Mouse (Mus musculus): ENCODE results near the gene Mdc1.
A peak's percentile ranks its signal among the peaks of the same experiment; 100 is the strongest.
"Not testable (repeated sequence)": the region's sequence is repeated elsewhere in the genome, so short reads cannot be mapped to it uniquely, and the experiment has no call there.

Mdc1 gene

DNA sequence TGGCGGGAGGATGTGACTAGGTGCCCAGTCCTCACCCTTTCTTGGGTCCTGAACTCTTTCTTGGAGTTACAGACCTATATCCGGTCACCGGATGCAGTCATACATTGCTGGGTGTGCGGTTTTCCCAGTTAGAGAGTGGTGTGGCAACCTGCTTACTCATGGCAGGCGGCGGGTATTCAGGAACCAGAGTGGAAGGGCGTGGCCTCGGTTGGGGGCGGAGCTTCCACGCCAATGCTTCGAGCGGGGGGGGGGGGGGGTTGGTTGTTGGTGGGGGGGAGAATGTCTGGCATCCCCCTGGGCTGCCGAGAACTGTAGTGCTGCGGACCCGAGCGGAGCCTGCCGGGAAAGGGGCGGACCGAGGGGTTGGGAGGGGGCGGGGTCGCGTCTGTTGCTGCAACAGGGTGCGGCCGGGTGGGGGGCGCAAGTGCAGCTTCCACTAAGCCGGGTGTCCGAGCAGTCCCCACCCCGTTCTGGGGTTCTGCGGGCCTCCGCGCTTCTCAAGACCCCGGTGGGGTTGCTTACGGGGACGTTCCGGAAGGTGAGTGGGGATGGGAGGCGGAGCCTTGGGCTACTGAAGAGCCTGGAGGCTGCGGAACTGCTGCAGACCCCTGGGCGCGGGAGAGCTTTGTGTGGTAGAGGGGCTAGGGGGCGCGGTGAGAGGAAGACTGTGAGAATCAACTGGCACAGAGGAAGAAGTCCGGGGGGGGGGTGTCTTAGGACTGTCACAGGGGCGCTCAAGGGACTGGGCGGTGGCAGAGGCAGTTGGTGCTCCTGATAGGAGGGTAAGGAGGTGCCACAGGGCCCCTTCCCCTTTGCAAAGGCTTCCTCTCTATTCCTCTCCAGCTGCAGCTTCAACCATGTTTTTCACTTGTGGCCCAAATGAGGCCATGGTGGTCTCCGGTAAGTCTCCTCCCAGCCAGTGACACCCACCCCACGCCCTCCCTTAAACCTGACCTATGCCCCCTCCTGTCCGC is 18.1 kb upstream of the Mdc1 start, which contains the start of gene Flot1:
TSS of gene Flot1 (plus strand) at position 267 of the 974 bp plus-strand sequence.
- peak; percentile 79 for DNase-seq

DNA sequence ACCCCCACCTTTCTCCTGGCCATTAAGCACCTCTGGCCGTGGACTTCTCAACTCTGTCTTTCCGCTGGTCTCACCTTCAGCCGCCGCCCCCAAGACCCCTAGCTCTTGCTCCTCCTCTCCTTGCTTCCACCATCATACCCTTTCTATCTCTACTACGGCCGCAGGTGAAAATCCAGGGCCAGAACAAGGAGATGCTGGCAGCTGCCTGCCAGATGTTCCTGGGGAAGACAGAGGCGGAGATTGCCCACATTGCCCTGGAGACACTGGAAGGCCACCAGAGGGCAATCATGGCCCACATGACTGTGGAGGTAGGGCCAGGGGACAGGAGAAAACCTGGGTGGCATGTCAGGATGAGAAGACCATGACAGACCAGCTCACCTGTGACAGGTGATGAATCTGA is 16.9 kb upstream of the Mdc1 start:
- no peak for DNase-seq

GRCm38 (mm10) chr17:35825109-35825850 is 16.0 kb upstream of the Mdc1 start:
- DNase-seq: no peak

- DNase-seq: peak; percentile 81
Measured at GRCm38 (mm10) chr17:35829737-35830136, 11.6 kb upstream of the Mdc1 start.

DNA sequence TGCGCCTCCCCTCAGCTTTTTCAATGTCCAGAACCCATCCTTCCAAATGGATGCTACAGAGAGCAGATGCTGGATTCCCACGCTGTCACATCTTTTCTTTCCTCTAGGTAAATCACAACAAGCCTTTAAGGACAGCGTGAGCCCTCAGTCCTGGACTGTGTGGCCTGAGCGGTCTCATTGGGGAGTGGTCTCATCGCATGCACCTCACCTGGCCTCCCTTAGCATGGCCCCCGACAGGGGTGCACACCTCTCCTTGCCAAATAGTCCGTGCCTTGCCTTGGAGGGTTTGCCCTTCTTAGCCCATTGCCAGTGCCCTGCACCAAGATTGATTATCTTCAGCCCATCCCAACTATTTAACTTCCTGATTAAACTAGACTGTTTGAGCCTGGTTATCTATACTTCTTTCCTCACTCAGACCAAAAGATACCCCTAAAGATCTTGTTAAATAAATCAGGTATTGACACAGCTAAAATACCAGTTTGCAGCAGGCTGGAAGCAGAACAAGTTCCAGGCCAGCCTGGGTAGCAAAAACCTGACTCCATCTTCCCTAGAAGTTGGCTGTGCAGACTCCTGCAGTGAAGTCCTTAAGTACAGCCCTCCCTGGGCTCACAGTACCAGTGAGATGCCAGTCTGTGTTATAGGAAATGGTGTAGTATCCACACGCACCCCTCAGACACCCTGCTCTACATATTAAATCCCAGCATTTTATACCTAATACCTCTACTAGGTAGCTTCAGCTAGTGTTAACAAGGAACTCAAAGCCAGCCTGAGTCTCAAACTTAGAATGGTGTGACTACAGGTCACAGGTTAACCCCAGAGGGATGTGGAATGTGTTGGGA is 8.7 kb upstream of the Mdc1 start:
- no peak for DNase-seq

- peak; percentile 48 for DNase-seq
Measured at GRCm38 (mm10) chr17:35833239-35833751, 8.0 kb upstream of the Mdc1 start.

DNA sequence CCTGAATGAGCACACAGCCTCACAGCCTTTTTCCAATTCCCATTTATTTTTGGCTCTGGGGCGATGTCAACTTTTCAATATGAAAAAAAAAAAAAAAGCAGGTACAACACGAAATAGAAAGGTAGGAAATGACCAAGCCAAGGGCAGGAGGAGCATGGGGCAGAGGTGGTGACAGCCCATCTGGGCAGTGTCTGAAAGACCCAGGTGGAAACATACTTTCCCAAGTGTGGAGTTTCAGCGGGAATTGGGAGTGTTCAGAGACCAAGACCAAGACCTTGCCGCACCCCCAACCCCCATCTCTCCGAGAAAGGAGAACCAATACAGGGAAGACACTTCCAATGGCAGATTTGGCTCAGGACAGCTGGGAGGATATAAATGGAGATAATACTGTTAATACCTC is 7.4 kb upstream of the Mdc1 start:
- no peak for DNase-seq

- no peak for DNase-seq
Measured at GRCm38 (mm10) chr17:35834696-35835422, 6.5 kb upstream of the Mdc1 start.

GRCm38 (mm10) chr17:35835424-35836140 is 5.7 kb upstream of the Mdc1 start:
- peak; percentile 59 for DNase-seq

DNA sequence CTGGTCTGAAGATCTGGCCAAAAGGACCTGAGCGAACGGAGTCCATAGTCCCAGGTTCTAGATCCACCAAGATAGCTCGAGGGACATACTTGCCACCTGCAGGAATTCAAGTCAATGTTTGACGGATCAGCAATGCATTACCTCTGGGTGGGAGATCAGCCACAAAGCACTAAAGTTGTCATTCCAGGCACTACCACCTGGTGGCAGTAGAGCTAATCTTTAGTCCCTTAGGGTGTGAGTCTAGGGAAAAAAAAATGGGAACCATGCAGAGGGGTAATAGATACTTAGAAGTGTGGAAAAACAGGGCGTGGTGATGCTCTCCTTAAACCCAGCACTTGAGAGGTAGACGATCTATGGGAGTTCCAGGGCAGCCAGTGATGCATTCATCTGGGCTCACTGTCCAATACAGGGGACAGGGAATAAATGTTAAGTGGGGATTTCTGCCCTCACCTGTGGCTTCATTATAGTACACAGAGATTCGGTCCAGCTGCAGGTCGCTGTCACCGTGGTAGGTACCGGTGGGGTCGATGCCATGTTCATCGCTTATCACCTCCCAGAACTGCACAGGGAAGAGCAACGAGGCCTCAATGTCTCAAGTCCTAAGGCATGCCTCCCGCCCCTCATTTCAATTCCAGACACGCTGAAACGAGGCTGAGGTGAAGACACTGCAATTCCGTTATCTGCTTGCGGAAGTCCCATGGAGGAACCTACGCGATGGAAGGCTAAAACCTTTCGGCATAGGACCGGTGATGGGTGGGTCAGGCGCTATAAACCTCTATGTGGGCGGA is 4.9 kb upstream of the Mdc1 start:
- peak; percentile 82 for DNase-seq

DNA sequence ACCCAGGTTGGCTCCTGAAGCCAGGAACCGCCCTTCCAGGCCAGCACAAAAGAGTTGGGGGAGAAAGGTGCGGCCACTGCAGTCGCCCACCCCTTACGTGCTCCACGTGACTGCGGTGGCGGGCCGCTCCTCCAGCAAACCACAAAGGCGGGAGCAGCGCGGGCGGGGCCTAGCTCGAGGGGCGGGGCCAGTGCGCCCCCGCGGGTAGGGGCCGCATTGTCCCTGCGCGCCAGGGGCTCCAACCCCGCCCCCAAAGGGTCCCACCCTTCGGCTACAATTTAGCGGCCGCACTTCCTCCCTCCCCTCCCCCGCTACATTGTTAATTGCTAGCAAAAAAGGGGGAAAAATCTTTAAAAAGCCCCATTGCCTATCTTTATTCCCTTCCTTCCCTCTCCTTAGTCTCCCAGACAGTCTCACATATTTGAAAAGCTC is 4.3 kb upstream of the Mdc1 start:
- peak; percentile 85 for DNase-seq

GRCm38 (mm10) chr17:35837487-35837886 is 3.8 kb upstream of the Mdc1 start:
- peak; percentile 71 for DNase-seq

- DNase-seq: peak; percentile 97
Measured at GRCm38 (mm10) chr17:35838122-35838544, 3.2 kb upstream of the Mdc1 start, which contains the start of gene Tubb5. Gene Tubb5, minus strand, starts transcription at chr17:35838306.

GRCm38 (mm10) chr17:35838570-35838969 is 2.7 kb upstream of the Mdc1 start:
- peak; percentile 56 for DNase-seq

- DNase-seq: not testable (repeated sequence)
Measured at GRCm38 (mm10) chr17:35839002-35839401, 2.3 kb upstream of the Mdc1 start.

- DNase-seq: no peak
Measured at GRCm38 (mm10) chr17:35840561-35840960, 754 bp upstream of the Mdc1 start.

GRCm38 (mm10) chr17:35842006-35842405 is 691 bp downstream of the Mdc1 start:
- peak; percentile 51 for DNase-seq

DNA sequence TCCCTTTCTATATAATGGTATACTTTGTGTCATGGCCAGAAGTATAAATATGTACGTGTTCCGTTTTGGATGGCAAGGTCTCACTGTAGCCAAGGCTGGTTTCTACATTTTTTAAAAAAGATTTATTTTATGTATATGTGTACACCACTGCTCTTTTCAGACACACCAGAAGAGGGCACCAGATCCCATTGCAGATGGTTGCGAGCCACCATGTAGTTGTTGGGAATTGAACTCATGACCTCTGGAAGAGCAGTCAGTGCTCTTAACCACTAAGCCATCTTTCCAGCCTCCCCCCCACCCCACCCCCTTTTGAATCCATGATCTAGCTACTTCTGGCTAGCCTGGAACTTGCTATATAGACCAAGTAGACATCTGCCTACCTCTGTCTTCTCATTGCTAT is 2.2 kb downstream of the Mdc1 start:
- DNase-seq: no peak

GRCm38 (mm10) chr17:35848112-35848511 is 6.8 kb downstream of the Mdc1 start:
- DNase-seq: no peak

DNA sequence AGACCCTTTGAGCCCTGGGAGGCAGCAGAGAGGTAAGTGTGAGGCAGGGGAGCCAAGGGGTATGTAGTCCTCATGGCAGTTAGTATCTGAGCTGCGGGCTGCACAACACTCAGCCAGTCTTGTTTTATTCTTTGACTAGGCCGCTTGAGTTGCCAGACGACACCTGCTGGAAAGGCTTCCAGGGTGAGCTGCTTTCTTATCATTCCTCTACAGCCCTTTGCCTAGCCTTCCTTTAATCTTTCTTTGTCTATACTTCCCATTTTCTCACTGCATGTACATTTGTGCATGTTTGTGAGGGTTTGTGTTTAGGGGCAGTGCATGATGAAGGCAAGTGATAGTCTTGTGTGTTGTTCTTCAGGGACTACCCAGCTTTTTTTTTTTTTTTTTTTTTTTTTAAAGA is 9.7 kb downstream of the Mdc1 start:
- DNase-seq: no peak
